Mouse (Mus musculus) thymus, adult 2 months (tissue): Measurements from ENCODE around the gene Pafah2.

Source experiments
- CTCF ChIP-seq: fragments of 200-500 bp; IDR thresholded peaks from 2 replicates; pipeline ENCODE4 v1.5.1; 2012; ENCODE audit warnings: mild to moderate bottlenecking, control low read depth, low read length, moderate library complexity, borderline replicate concordance; ENCODE audit not compliant: control insufficient read depth, poor library complexity, insufficient read depth; ENCODE audit errors: extremely low read depth
- POLR2A ChIP-seq: fragments of 200-500 bp; IDR thresholded peaks from 2 replicates; pipeline ENCODE4 v1.6.1; 2012; ENCODE audit warnings: mild to moderate bottlenecking, low read length, control low read depth, moderate library complexity; ENCODE audit not compliant: control insufficient read depth, poor library complexity, insufficient read depth; ENCODE audit errors: extremely low read depth

DNA sequence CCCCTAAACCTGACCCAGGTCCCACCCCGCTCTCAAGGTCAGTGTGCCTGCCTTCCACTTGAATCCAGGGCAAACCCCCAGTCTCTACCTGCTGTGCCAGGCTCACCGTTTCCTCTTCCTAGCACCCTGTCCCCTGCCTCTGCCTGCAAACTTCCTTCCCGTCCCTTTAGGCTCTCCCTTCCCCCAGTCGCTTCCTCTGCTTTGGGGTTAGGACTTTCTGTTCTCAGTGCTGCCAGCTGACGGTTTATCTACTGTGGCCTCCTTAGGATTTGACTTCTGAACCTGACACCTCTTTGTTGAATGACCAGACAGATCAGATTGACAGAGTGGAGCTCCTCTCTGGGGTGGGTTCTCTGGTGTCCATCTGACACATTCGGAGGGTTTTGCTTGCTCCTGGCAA, 59.2 kb downstream of the Pafah2 start:
- no peak for TF ChIP-seq CTCF
- TF ChIP-seq POLR2A = no peak
